Mouse (Mus musculus): ENCODE results near the gene Sumf1. TPM values are rescaled to one million over a fixed set of nuclear protein-coding genes. Genes with fewer than 3 reads are reported as not detected.
A peak's percentile ranks its signal among the peaks of the same experiment; 100 is the strongest.

Gene Sumf1
- total and polyA plus RNA-seq, 2 experiments from 2014 or later: 14.4 to 22.5 TPM

- H3K4me1 ChIP-seq (ENCODE audit: insufficient read depth, low read length): no peaks in the 10 kb centered on the region
- H3K27ac ChIP-seq: no peak overlapping the region
- H3K4me3 ChIP-seq (ENCODE audit: low read length): no peak overlapping the region
- no peaks in the 10 kb centered on the region for H3K9me3 ChIP-seq (ENCODE audit: low read length)
- TF ChIP-seq CTCF (IDR thresholded peaks at IDR 0.05; ENCODE audit: low read depth): no peak
- H3K4me2 ChIP-seq (ENCODE audit: low read depth, low read length): no peak overlapping the region
- no peaks in the 10 kb centered on the region for H3K36me3 ChIP-seq (ENCODE audit: insufficient read depth, low read length)
- DNase-seq (ENCODE audit: low spot score) (no peak), ATAC-seq (no peak)
- H3K27me3 ChIP-seq (ENCODE audit: insufficient read depth, low read length): no peaks in the 10 kb centered on the region
- no peak overlapping the region for H3K9ac ChIP-seq (replicated peaks; ENCODE audit: low read length)
- WGBS: 76% methylated on average over 1 of the region's 1 CpGs
These were observed 94.1 kb downstream of the Sumf1 start for GRCm38 (mm10) chr6:108091296-108091695.

- Histone ChIP-seq H3K27ac (no peak overlapping the region), H3K27me3 (ENCODE audit: insufficient read depth, low read length) (no peaks in the 10 kb centered on the region), H3K9ac (replicated peaks; ENCODE audit: low read length) (no peak overlapping the region), H3K9me3 (ENCODE audit: low read length) (no peaks in the 10 kb centered on the region), H3K36me3 (ENCODE audit: insufficient read depth, low read length) (peaks cover 4% of the 10 kb centered on the region; the same call in 1 of the 2 replicates), H3K4me3 (ENCODE audit: low read length) (no peak overlapping the region), H3K4me1 (ENCODE audit: insufficient read depth, low read length) (no peaks in the 10 kb centered on the region), H3K4me2 (ENCODE audit: low read depth, low read length) (no peak overlapping the region)
- no peak for DNase-seq (ENCODE audit: low spot score)
- ATAC-seq: no peak
- WGBS: 94% methylated on average over 7 of the region's 7 CpGs
- TF ChIP-seq CTCF (IDR thresholded peaks at IDR 0.05; ENCODE audit: low read depth): no peak
These were observed 109.5 kb downstream of the Sumf1 start for GRCm38 (mm10) chr6:108075857-108076256.

- no peak for ATAC-seq
- no peaks in the 10 kb centered on the region for H3K9me3 ChIP-seq (ENCODE audit: low read length)
- no peak overlapping the region for H3K4me3 ChIP-seq (ENCODE audit: low read length)
- TF ChIP-seq CTCF (IDR thresholded peaks at IDR 0.05; ENCODE audit: low read depth): no peak
- H3K9ac ChIP-seq (replicated peaks; ENCODE audit: low read length): no peak overlapping the region
- H3K36me3 ChIP-seq (ENCODE audit: insufficient read depth, low read length): peaks cover 4% of the 10 kb centered on the region; the same call in 1 of the 2 replicates
- H3K27ac ChIP-seq: no peak overlapping the region
- no peaks in the 10 kb centered on the region for H3K27me3 ChIP-seq (ENCODE audit: insufficient read depth, low read length)
- WGBS: 93% methylated on average over 10 of the region's 10 CpGs
- no peak overlapping the region for H3K4me2 ChIP-seq (ENCODE audit: low read depth, low read length)
- no peaks in the 10 kb centered on the region for H3K4me1 ChIP-seq (ENCODE audit: insufficient read depth, low read length)
- DNase-seq (ENCODE audit: low spot score): no peak
These were observed 110.8 kb downstream of the Sumf1 start for GRCm38 (mm10) chr6:108074624-108075023.

- no peak for DNase-seq (ENCODE audit: low spot score)
- ATAC-seq: no peak
- H3K9ac ChIP-seq (replicated peaks; ENCODE audit: low read length): no peak overlapping the region
- H3K27me3 ChIP-seq (ENCODE audit: insufficient read depth, low read length): no peaks in the 10 kb centered on the region
- H3K4me3 ChIP-seq (ENCODE audit: low read length): no peak overlapping the region
- no peaks in the 10 kb centered on the region for H3K4me1 ChIP-seq (ENCODE audit: insufficient read depth, low read length)
- 84% methylated on average over 2 of the region's 2 CpGs for WGBS
- no peak overlapping the region for H3K4me2 ChIP-seq (ENCODE audit: low read depth, low read length)
- peaks cover 4% of the 10 kb centered on the region; the same call in 1 of the 2 replicates for H3K36me3 ChIP-seq (ENCODE audit: insufficient read depth, low read length)
- TF ChIP-seq CTCF (IDR thresholded peaks at IDR 0.05; ENCODE audit: low read depth): no peak
- H3K9me3 ChIP-seq (ENCODE audit: low read length): no peaks in the 10 kb centered on the region
- no peak overlapping the region for H3K27ac ChIP-seq
These were observed 111.5 kb downstream of the Sumf1 start for GRCm38 (mm10) chr6:108073931-108074330.

GRCm38 (mm10) chr6:108073071-108073470 is 112.3 kb downstream of the Sumf1 start:
- no peak overlapping the region for H3K4me3 ChIP-seq (ENCODE audit: low read length)
- no peak for ATAC-seq
- H3K4me1 ChIP-seq (ENCODE audit: insufficient read depth, low read length): no peaks in the 10 kb centered on the region
- 71% methylated on average over 5 of the region's 5 CpGs for WGBS
- no peak overlapping the region for H3K9ac ChIP-seq (replicated peaks; ENCODE audit: low read length)
- no peak for DNase-seq (ENCODE audit: low spot score)
- no peaks in the 10 kb centered on the region for H3K27me3 ChIP-seq (ENCODE audit: insufficient read depth, low read length)
- no peaks in the 10 kb centered on the region for H3K9me3 ChIP-seq (ENCODE audit: low read length)
- no peak overlapping the region for H3K27ac ChIP-seq
- H3K36me3 ChIP-seq (ENCODE audit: insufficient read depth, low read length): peaks cover 4% of the 10 kb centered on the region; the same call in 1 of the 2 replicates
- TF ChIP-seq CTCF (IDR thresholded peaks at IDR 0.05; ENCODE audit: low read depth): no peak
- H3K4me2 ChIP-seq (ENCODE audit: low read depth, low read length): no peak overlapping the region

- ATAC-seq (no peak), DNase-seq (ENCODE audit: low spot score) (no peak)
- Histone ChIP-seq H3K4me3 (ENCODE audit: low read length) (no peak overlapping the region), H3K27ac (no peak overlapping the region), H3K36me3 (ENCODE audit: insufficient read depth, low read length) (peaks cover 4% of the 10 kb centered on the region; the same call in 1 of the 2 replicates), H3K4me2 (ENCODE audit: low read depth, low read length) (no peak overlapping the region), H3K9ac (replicated peaks; ENCODE audit: low read length) (no peak overlapping the region), H3K27me3 (ENCODE audit: insufficient read depth, low read length) (no peaks in the 10 kb centered on the region), H3K4me1 (ENCODE audit: insufficient read depth, low read length) (no peaks in the 10 kb centered on the region), H3K9me3 (ENCODE audit: low read length) (no peaks in the 10 kb centered on the region)
- TF ChIP-seq CTCF (IDR thresholded peaks at IDR 0.05; ENCODE audit: low read depth): no peak
- WGBS: 95% methylated on average over 7 of the region's 7 CpGs
These were observed 114.4 kb downstream of the Sumf1 start for GRCm38 (mm10) chr6:108070947-108071346.

GRCm38 (mm10) chr6:108065583-108065982 is 119.8 kb downstream of the Sumf1 start:
- H3K4me2 ChIP-seq (ENCODE audit: low read depth, low read length): peak overlapping the region; percentile 71
- peak overlapping the region; percentile 58 for H3K9ac ChIP-seq (replicated peaks; ENCODE audit: low read length)
- no peaks in the 10 kb centered on the region for H3K9me3 ChIP-seq (ENCODE audit: low read length)
- H3K4me3 ChIP-seq (ENCODE audit: low read length): peak overlapping the region; percentile 50
- no peaks in the 10 kb centered on the region for H3K4me1 ChIP-seq (ENCODE audit: insufficient read depth, low read length)
- peak overlapping the region; percentile 87 for H3K27ac ChIP-seq
- WGBS: 6% methylated on average over 6 of the region's 6 CpGs
- H3K27me3 ChIP-seq (ENCODE audit: insufficient read depth, low read length): no peaks in the 10 kb centered on the region
- H3K36me3 ChIP-seq (ENCODE audit: insufficient read depth, low read length): no peaks in the 10 kb centered on the region
- peak; percentile 91 for ATAC-seq
- TF ChIP-seq CTCF (IDR thresholded peaks at IDR 0.05; ENCODE audit: low read depth): peak; percentile 64
- DNase-seq (ENCODE audit: low spot score): peak; percentile 97
